Mouse (Mus musculus): ENCODE data around the gene Cxcr1. TPM values are rescaled to one million over a fixed set of nuclear protein-coding genes. Genes with fewer than 3 reads are reported as not detected.
A peak's percentile ranks its signal among the peaks of the same experiment; 100 is the strongest.

Gene Cxcr1
- not detected in 2 replicates for polyA plus RNA-seq (2016; fragmentation: Nextera tagmentation; extraction: Ambion mirVana)

GRCm38 (mm10) chr1:74194445-74194844 lies at the start of gene Cxcr1:
Gene Cxcr1 (minus strand): TSS chr1:74194631.
- Histone ChIP-seq H3K4me1 (no peaks in the 10 kb centered on the region), H3K27me3 (no peaks in the 10 kb centered on the region), H3K36me3 (no peaks in the 10 kb centered on the region), H3K9ac (no peak within 1 kb of the TSS), H3K4me2 (replicated peaks) (no peak within 1 kb of the TSS), H3K4me3 (no peak within 1 kb of the TSS), H3K27ac (no peak within 1 kb of the TSS), H3K9me3 (replicated peaks) (no peaks in the 10 kb centered on the region)
- WGBS = 64% methylated on average over 8 of the region's 8 CpGs
- no peak for ATAC-seq (ENCODE audit: low FRiP score)

GRCm38 (mm10) chr1:74240832-74241231 lies 46.4 kb upstream of the Cxcr1 start:
- H3K9ac ChIP-seq = no peak overlapping the region
- ATAC-seq (ENCODE audit: low FRiP score) = no peak

GRCm38 (mm10) chr1:74240311-74240710 lies 45.9 kb upstream of the Cxcr1 start:
- WGBS = 76% methylated on average over 6 of the region's 6 CpGs

More at GRCm38 (mm10) chr1:74240832-74241231, 46.4 kb upstream of the Cxcr1 start:
- no peaks in the 10 kb centered on the region for H3K27me3 ChIP-seq
- no peak overlapping the region for H3K27ac ChIP-seq
- no peak overlapping the region for H3K4me3 ChIP-seq
- no peaks in the 10 kb centered on the region for H3K9me3 ChIP-seq (replicated peaks)
- WGBS = 86% methylated on average over 4 of the region's 4 CpGs
- H3K4me2 ChIP-seq (replicated peaks) = no peak overlapping the region
- H3K36me3 ChIP-seq = no peaks in the 10 kb centered on the region
- H3K4me1 ChIP-seq = peaks cover 32% of the 10 kb centered on the region

GRCm38 (mm10) chr1:74239618-74240017 lies 45.2 kb upstream of the Cxcr1 start:
- no peak overlapping the region for H3K4me3 ChIP-seq
- H3K9me3 ChIP-seq (replicated peaks) = no peaks in the 10 kb centered on the region
- H3K4me1 ChIP-seq = peaks cover 32% of the 10 kb centered on the region
- H3K36me3 ChIP-seq = no peaks in the 10 kb centered on the region
- no peak overlapping the region for H3K4me2 ChIP-seq (replicated peaks)
- H3K27me3 ChIP-seq = no peaks in the 10 kb centered on the region
- no peak overlapping the region for H3K9ac ChIP-seq
- WGBS = 66% methylated on average over 11 of the region's 11 CpGs
- no peak for ATAC-seq (ENCODE audit: low FRiP score)
- no peak overlapping the region for H3K27ac ChIP-seq

More at GRCm38 (mm10) chr1:74240311-74240710, 45.9 kb upstream of the Cxcr1 start:
- no peak overlapping the region for H3K27ac ChIP-seq
- H3K4me2 ChIP-seq (replicated peaks) = no peak overlapping the region
- no peaks in the 10 kb centered on the region for H3K9me3 ChIP-seq (replicated peaks)
- H3K4me1 ChIP-seq = peaks cover 32% of the 10 kb centered on the region
- H3K4me3 ChIP-seq = no peak overlapping the region
- no peaks in the 10 kb centered on the region for H3K27me3 ChIP-seq
- H3K36me3 ChIP-seq = no peaks in the 10 kb centered on the region
- ATAC-seq (ENCODE audit: low FRiP score) = no peak
- H3K9ac ChIP-seq = no peak overlapping the region

GRCm38 (mm10) chr1:74239162-74239561 lies 44.7 kb upstream of the Cxcr1 start:
- WGBS = 74% methylated on average over 7 of the region's 7 CpGs
- no peak overlapping the region for H3K27ac ChIP-seq
- no peak overlapping the region; the same call in 1 of the 2 replicates for H3K4me2 ChIP-seq (replicated peaks)
- H3K9me3 ChIP-seq (replicated peaks) = no peaks in the 10 kb centered on the region
- H3K4me3 ChIP-seq = no peak overlapping the region
- 0 out of 2 replicates have a peak overlapping the region, but pooled peaks have one; percentile 23 for H3K9ac ChIP-seq
- no peaks in the 10 kb centered on the region for H3K27me3 ChIP-seq
- peaks cover 32% of the 10 kb centered on the region for H3K4me1 ChIP-seq
- no peaks in the 10 kb centered on the region for H3K36me3 ChIP-seq
- ATAC-seq (ENCODE audit: low FRiP score) = no peak

GRCm38 (mm10) chr1:74238136-74238535 lies 43.7 kb upstream of the Cxcr1 start:
- ATAC-seq (ENCODE audit: low FRiP score) = no peak
- Histone ChIP-seq H3K36me3 (no peaks in the 10 kb centered on the region), H3K9ac (peak overlapping the region; percentile 95; the same call in 1 of the 2 replicates), H3K27ac (no peak overlapping the region), H3K9me3 (replicated peaks) (no peaks in the 10 kb centered on the region), H3K4me2 (replicated peaks) (peak overlapping the region; percentile 82), H3K4me1 (peaks cover 32% of the 10 kb centered on the region), H3K4me3 (peak overlapping the region; percentile 76), H3K27me3 (no peaks in the 10 kb centered on the region)
- WGBS = 92% methylated on average over 1 of the region's 1 CpGs

GRCm38 (mm10) chr1:74237671-74238070 lies 43.2 kb upstream of the Cxcr1 start:
- Histone ChIP-seq H3K27me3 (no peaks in the 10 kb centered on the region), H3K9me3 (replicated peaks) (no peaks in the 10 kb centered on the region), H3K4me1 (peaks cover 32% of the 10 kb centered on the region), H3K4me2 (replicated peaks) (peak overlapping the region; percentile 82), H3K9ac (peak overlapping the region; percentile 95), H3K36me3 (no peaks in the 10 kb centered on the region), H3K27ac (no peak overlapping the region), H3K4me3 (peak overlapping the region; percentile 76)
- WGBS = 56% methylated on average over 5 of the region's 5 CpGs
- no peak for ATAC-seq (ENCODE audit: low FRiP score)

- peak; percentile 84 for ATAC-seq (ENCODE audit: low FRiP score)
- H3K27ac ChIP-seq = peak overlapping the region; percentile 89
- WGBS = under 1% methylated on average over 44 of the region's 57 CpGs
Observed at GRCm38 (mm10) chr1:74236590-74237317, 42.3 kb upstream of the Cxcr1 start.

GRCm38 (mm10) chr1:74235938-74236589 lies 41.6 kb upstream of the Cxcr1 start, which contains the start of gene Arpc2:
Gene Arpc2 (plus strand): TSS chr1:74236084.
- peak within 1 kb of the TSS; percentile 82 for H3K4me2 ChIP-seq (replicated peaks)
- peak; percentile 95 for ATAC-seq (ENCODE audit: low FRiP score)
- peaks cover 32% of the 10 kb centered on the region for H3K4me1 ChIP-seq
- no peaks in the 10 kb centered on the region for H3K36me3 ChIP-seq
- H3K27me3 ChIP-seq = no peaks in the 10 kb centered on the region
- H3K27ac ChIP-seq = peak within 1 kb of the TSS; percentile 89
- no peaks in the 10 kb centered on the region for H3K9me3 ChIP-seq (replicated peaks)
- H3K4me3 ChIP-seq = peak within 1 kb of the TSS; percentile 76
- H3K9ac ChIP-seq = peak within 1 kb of the TSS; percentile 95
- WGBS = under 1% methylated on average over 54 of the region's 55 CpGs

More at GRCm38 (mm10) chr1:74236590-74237317, 42.3 kb upstream of the Cxcr1 start:
- Histone ChIP-seq H3K27me3 (no peaks in the 10 kb centered on the region), H3K36me3 (no peaks in the 10 kb centered on the region), H3K9me3 (replicated peaks) (no peaks in the 10 kb centered on the region), H3K9ac (peak overlapping the region; percentile 95), H3K4me1 (peaks cover 32% of the 10 kb centered on the region), H3K4me3 (peak overlapping the region; percentile 76), H3K4me2 (replicated peaks) (peak overlapping the region; percentile 82)

GRCm38 (mm10) chr1:74230992-74231391 lies 36.6 kb upstream of the Cxcr1 start:
- Histone ChIP-seq H3K36me3 (no peaks in the 10 kb centered on the region), H3K27me3 (no peaks in the 10 kb centered on the region), H3K4me3 (no peak overlapping the region), H3K9me3 (replicated peaks) (no peaks in the 10 kb centered on the region), H3K9ac (no peak overlapping the region), H3K4me1 (no peaks in the 10 kb centered on the region), H3K27ac (no peak overlapping the region), H3K4me2 (replicated peaks) (no peak overlapping the region)
- ATAC-seq (ENCODE audit: low FRiP score) = no peak
- no CpG with 5 or more reads among the region's 1 CpGs for WGBS

GRCm38 (mm10) chr1:74229942-74230341 lies 35.5 kb upstream of the Cxcr1 start:
- H3K4me1 ChIP-seq = no peaks in the 10 kb centered on the region
- H3K9ac ChIP-seq = no peak overlapping the region
- H3K27ac ChIP-seq = no peak overlapping the region
- H3K4me3 ChIP-seq = no peak overlapping the region
- no peaks in the 10 kb centered on the region for H3K9me3 ChIP-seq (replicated peaks)
- H3K27me3 ChIP-seq = no peaks in the 10 kb centered on the region
- 74% methylated on average over 2 of the region's 2 CpGs for WGBS
- no peak for ATAC-seq (ENCODE audit: low FRiP score)
- no peaks in the 10 kb centered on the region for H3K36me3 ChIP-seq
- no peak overlapping the region for H3K4me2 ChIP-seq (replicated peaks)

- H3K9me3 ChIP-seq (replicated peaks) = no peaks in the 10 kb centered on the region
- H3K9ac ChIP-seq = no peak overlapping the region
- WGBS = 81% methylated on average over 7 of the region's 7 CpGs
Observed at GRCm38 (mm10) chr1:74227317-74227716, 32.9 kb upstream of the Cxcr1 start.

More at GRCm38 (mm10) chr1:74227317-74227716, 32.9 kb upstream of the Cxcr1 start:
- no peak overlapping the region for H3K4me3 ChIP-seq
- no peaks in the 10 kb centered on the region for H3K36me3 ChIP-seq
- no peaks in the 10 kb centered on the region for H3K4me1 ChIP-seq
- H3K27ac ChIP-seq = no peak overlapping the region
- ATAC-seq (ENCODE audit: low FRiP score) = no peak
- no peaks in the 10 kb centered on the region for H3K27me3 ChIP-seq
- H3K4me2 ChIP-seq (replicated peaks) = no peak overlapping the region

All from hindbrain, embryonic 12.5 days (tissue).